Mouse (Mus musculus) 3134 (cell line): ENCODE data around the gene H2-T22.
"Not testable (repeated sequence)": the region's sequence is repeated elsewhere in the genome, so short reads cannot be mapped to it uniquely, and the experiment has no call there.

Source experiments
- DNase-seq: peaks from one replicate; pipeline ENCODE4 v3.0.0-alpha.2; 2011; ENCODE audit warnings: low spot score; ENCODE audit not compliant: insufficient read length; ENCODE audit errors: extremely low read depth

Gene H2-T22

DNA sequence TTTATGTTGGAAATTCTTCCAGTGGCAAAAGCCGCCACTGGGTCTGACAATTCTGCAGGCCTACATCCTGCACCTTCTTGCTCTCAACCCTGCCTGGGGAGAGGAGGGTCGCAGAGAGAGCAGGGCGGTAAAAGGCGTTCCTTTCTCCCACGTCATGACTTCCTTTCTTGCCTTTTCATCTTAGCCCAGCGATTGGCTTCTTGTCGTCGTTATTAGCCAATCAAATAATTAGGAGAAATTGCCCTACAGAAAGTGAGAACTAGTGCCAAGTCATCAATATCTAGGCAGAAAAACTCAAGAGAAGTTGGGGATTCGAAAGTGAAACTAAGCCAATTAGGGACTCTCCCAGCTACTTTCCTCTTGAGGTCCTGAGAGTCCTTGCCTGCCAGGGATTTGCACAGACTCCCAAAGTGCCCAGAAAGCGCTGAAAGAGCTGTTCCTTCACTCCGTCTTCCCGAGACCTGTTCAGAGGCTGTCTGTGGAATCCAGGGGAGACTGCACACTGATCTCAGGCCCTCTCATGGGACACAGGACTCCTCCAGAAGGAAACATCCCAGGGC lies at the start of gene H2-T22, which contains the start of gene Gm6034:
TSS of gene H2-T22 (minus strand) at position 138 of the 560 bp plus-strand sequence.
TSS of gene Gm6034 (plus strand) at position 352 of the 560 bp plus-strand sequence.
- DNase-seq = peak; percentile 83

DNA sequence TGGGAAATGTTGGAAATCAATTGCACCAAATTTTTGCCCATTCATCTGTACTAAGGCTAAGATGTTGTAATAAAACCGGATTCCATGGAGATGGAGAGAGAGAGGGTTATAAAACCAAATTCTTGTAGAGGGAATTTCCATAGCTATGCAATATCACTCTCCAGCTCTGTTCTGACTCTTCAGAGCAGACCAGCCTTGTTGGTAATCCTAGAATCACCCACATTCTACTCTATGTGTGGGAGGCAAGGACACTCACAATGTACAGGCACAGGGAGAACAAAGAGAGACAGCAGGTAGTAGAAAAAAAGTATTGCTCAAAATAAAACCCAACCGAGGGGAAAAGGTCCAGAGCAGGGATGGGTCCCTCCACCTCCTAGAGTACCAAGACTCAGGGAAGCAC lies 49.4 kb upstream of the H2-T22 start:
- DNase-seq = not testable (repeated sequence)

DNA sequence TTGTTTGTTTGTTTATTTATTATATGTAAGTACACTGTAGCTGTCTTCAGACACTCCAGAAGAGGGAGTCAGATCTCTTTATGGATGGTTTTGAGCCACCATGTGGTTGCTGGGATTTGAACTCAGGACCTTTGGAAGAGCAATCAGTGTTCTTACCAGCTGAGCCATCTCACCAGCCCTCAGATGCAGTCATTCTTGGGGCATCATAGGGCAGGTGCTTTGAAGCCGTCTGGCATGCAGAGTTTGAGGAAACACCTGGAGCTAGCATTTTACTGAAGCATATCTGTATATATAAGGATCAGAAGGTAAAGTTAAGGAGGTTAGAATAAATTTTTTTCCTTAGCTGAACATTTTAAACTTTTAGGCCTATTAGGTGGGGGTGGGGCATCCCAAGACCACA lies 43.4 kb upstream of the H2-T22 start:
- not testable (repeated sequence) for DNase-seq

DNA sequence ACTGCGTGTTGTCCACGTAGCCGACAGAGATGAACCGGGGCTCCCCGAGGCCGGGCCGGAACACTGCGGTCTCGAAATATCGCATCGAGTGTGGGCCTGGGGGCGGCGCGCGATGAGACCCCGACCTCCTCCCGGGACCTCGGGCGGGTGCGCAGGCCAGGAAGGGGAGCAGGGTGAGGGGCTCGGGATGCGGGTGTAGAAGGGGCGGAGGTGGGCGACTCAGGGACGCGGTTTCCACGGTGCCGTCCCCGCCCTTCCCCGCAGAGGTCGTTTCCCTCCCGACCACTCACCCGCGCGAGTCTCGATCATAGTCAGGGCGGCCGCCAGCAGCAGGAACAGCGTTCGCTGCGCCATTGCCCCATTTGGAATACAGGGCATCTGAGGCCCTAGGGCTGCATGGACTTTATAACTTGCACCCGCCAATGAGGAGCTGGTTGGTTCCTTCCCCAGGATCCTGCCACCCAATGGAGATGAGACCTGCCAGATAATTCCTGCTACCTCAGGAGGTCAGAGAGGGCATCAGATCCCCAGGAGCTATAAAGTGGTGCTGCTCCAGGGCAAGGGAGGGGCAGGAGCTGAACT lies 41.4 kb upstream of the H2-T22 start:
- no peak for DNase-seq

DNA sequence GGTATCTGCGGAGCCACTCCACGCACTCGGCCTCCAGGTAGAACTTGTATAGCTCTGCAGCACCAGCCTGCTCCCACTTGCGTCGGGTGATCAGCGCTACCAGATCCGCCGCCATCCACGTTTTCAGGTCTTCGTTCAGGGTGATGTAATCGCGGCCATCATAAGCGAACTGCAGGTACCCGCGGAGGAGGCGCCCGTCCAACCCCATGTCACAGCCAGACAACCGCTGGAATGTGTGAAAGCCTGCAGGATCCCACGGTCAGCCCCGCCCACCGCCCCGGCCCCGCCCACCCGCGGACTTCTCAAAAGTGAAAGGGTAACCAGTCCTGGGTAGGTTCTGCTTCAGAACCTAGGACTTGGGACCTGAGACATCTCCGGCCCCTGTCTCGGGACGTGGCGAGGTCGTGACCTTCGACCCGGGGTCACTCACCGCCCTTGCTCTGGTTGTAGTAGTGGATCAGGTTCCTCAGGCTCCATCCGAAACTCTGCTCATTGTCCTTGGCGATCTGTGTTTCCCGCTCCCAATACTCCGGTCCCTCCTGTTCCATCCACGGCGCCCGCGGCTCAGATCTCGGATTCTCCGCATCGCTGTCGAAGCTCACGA lies 40.8 kb upstream of the H2-T22 start:
- peak; percentile 14 for DNase-seq

DNA sequence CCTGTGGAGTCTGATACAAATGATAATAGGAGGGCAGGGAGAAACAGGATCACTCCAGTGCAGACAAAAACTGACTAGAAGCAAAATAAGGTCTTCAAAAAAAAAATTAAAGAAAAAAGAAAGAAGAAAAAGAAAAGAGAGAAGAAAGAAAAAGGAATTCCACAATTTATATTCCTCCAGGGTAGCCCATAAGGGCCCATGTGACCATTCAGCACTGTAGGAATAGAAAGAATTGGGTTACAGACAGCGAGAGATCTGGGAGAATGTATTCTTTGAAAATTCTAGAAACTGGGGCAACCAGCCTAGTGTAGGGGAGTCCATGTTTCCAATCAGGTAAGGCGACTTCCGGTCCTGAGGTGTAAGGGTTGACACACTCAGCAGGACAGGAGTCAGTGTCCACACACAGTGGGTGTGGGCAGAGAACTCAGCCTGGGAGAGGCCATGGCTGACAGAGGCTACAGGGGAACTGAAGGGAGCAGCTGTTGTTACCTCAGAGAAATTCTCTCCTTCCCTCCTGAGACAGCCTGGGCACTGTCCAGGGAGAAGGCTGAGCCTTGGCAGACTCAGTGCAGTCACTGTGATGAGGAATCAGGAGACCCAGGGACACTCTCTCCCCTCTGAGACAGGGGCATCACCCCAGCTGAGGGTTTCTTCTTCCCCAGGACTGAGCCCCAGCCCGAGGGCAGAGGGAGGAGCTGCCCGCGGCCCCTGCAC lies 40.1 kb upstream of the H2-T22 start:
- not testable (repeated sequence) for DNase-seq

DNA sequence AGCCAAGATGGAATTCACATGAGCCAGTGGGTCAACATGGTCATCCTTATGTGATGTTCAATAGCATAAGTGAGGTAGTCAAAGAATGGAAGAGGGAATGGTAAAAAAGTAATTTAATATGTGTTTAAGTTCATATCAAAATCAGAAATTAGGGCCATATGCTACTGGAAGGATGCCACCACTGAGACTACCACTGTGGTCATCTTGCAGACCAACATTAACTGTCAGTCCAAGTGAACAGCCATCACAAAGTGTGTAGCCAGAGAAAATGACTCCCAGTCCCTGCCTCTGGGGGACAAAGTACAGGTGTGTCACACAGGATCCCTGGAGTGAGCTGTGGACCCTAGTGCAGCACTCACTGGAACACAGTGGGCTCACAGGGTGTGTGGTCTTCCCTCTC lies 39.4 kb upstream of the H2-T22 start:
- not testable (repeated sequence) for DNase-seq

DNA sequence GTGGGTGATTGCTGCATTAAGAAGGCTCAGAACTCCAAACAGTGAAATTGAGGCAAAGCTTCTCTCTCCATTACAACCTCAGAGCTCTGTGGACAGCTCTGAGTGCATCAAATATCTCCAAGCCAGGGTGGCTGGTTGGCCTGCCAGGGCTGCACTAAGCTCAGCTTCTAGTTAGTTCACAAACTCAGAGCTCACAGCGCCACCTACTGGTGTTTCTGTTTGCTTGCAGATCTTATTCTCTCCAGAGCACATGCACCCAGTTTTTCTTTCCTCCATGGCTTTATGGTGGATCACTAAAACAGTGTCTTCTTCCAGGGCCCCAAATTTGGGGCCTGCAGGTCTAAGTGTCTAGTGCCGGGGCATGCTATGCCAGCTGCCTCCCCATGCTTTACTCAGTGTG lies 18.3 kb upstream of the H2-T22 start:
- DNase-seq = peak; percentile 41

DNA sequence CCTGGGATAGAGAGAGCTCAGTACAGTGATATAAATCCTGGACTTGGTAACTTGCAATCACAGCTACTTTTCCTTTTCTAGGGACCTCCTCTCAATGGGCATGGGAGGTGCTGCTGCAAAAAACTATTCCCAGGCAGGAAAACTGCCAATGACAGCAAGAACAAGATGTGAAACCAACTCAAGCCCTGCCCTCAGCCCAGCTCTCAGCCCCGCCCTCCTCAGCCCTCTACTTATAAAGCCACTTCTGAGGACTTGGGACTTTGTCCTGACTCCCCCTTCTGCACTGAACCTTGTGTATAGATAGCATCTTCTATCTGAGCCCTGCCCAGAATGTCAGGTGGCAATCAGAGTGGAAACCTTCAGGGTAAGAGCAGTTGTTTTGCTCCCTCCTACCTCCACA lies 15.8 kb upstream of the H2-T22 start, which contains the start of gene Gm11127:
TSS of gene Gm11127 (minus strand) at position 10 of the 400 bp plus-strand sequence.
- DNase-seq = not testable (repeated sequence)

DNA sequence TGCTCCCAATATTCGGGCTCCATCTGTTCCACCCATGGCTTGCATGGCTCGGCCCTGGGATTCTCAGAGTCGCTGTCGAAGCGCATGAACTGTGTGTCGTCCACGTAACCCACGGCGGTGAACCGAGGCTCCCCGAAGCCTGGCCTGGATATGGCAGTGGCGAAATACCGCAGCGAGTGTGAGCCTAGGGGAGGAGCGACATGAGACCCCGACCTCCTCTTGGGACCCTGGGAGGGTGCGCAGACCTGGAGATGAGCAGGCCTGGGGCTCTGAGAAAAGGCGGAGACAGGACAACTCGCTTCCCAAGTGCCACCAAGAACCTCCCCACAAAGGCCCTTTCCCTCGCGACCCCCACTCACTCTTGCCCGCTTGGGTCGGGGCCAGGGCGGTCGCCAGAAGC lies 15.4 kb upstream of the H2-T22 start:
- DNase-seq = not testable (repeated sequence)

DNA sequence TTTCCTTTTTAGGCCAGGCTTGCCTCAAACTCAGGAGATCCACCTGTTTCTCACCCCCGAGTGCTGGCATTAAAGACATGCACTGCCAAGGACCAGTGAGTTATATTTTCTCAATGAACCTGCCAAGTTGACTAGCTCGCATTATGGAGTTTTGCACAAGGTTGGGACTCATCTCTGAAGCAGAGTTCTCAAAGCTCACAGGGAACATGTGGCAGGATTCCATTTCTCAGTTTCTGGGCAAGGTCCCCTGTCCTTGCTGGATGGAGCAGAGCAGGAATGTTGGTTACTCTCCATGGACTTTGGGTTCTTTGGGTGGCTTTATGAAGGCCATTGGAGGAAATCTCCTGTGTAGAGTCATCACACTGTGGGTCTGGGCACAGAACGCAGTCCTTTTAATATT lies 739 bp upstream of the H2-T22 start:
- no peak for DNase-seq

DNA sequence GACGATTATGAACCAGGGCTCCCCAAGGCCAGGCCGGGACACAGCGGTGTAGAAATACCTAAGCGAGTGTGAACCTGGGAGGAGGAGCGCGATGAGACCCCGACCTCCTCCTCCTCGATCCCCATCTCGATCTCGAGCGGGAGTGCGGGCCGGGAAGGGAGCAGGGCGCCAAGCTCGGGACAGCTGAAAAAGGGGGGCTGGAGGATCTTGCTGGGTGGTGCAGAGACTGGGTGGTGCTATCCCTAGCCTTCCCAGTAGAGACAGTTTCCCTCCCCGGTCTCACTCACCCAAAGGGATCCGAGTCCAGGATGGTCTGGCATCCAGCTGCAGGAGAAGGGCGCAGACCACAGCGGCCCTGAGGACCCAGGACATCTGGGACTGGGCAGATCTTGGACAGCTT lies 492 bp downstream of the H2-T22 start:
- not testable (repeated sequence) for DNase-seq

DNA sequence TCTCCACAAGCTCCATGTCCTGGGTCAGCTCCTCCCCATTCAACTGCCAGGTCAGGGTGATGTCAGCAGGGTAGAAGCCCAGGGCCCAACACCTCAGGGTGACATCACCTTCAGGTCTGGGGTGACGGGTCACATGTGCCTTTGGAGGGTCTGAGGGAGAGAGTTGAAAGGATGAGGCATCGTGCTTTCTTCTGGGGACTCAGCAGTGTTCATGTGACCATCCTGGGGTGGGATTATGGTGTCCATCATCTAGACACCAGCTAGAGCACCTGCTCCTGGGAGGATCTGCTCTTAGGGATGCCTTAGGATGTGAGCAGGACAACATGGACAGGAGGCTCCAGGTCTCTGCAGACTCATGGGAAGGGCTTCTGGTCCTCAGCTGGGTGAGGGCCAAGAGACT lies 1.9 kb downstream of the H2-T22 start:
- DNase-seq = not testable (repeated sequence)

DNA sequence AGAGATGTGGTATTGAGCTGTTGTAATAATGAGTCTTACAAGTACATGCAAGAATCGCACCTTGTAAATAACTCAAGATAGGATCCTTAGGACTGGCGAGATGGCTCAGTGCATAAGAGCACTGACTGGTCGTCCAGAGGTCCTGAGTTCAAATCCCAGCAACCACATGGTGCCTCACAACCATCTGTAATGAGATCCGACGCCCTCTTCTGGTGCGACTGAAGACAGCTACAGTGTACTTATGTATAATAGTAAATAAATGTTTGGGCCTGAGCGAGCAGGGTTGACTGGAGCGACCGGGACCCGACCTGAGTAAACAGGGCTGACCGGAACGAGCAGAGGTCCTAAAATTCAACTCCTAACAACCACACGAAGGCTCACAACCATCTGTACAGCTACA lies 6.4 kb downstream of the H2-T22 start:
- DNase-seq = not testable (repeated sequence)

DNA sequence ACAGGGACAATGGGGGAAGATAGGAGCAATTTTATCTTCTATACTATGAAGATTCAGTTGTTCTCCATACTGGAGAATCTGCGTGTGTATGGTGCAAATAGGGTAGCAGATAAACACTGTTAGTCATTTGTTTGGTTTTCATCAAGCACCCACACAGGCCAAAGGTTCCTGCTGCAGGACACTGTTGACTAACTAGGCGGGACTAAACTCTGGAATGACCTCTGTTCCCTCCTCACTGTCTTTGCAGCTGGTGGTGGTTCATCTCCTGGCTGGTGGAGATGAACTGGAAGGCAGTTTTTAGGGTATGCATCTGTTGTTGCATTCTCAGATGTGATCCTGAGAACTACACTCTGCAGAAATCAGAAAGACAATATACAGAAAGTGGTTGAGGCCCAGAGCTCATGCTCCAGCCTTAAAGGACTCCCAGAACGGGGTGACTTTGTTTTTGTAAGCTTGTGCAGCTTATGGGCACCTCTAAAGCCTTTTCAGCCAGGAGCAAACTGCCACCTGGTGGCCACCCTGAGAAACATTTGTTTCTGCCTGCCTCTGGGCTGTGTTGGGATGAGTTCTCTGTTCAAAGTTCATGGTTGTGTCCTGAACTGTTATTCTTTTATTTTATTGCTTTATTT lies 7.4 kb downstream of the H2-T22 start:
- not testable (repeated sequence) for DNase-seq

DNA sequence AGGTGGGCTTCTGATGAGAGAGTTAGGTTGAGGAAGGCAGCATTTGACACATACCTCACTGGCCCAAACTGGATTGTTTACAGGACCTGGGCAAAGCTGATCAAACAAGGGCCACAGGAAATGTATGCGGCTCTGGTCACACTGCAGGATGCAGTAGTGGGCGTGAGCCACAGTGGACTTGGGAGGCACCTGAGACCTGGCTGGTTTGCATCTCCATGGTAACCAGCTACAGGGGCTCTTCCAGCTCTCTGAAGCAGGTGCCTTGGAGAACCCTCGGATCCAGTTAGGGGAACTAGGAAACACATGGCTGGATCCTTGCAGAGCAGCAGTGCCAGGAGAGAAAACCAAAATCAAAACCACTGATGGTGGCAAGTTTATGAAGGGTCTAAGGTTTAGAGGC lies 8.0 kb downstream of the H2-T22 start:
- DNase-seq = not testable (repeated sequence)

DNA sequence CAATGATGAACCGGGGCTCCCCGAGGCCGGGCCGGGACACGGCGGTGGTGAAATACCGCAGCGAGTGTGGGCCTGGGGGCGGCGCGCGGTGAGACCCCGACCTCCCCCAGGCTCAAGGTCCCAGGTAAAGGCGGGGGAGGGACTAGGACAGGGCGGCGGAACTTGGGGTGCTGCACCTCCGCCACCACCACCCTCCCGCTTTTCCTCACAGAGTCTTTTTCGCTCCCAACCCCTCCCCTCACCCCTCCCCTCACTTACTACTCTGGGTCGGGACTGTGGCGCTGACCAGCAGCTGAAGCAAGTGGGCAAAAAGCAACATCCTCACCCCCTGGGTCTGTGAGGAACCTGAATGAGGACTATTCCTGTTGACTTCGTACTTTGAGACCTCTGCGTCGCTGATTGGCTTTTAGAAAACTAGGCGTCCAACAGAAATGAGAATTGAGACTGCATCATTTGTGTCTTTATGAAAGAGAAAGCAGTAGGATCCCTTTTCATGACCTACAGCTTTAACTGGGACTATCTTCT lies 10.1 kb downstream of the H2-T22 start, which contains the start of gene H2-T23:
TSS of gene H2-T23 (minus strand) at position 505 of the 525 bp plus-strand sequence.
- peak; percentile 57 for DNase-seq

DNA sequence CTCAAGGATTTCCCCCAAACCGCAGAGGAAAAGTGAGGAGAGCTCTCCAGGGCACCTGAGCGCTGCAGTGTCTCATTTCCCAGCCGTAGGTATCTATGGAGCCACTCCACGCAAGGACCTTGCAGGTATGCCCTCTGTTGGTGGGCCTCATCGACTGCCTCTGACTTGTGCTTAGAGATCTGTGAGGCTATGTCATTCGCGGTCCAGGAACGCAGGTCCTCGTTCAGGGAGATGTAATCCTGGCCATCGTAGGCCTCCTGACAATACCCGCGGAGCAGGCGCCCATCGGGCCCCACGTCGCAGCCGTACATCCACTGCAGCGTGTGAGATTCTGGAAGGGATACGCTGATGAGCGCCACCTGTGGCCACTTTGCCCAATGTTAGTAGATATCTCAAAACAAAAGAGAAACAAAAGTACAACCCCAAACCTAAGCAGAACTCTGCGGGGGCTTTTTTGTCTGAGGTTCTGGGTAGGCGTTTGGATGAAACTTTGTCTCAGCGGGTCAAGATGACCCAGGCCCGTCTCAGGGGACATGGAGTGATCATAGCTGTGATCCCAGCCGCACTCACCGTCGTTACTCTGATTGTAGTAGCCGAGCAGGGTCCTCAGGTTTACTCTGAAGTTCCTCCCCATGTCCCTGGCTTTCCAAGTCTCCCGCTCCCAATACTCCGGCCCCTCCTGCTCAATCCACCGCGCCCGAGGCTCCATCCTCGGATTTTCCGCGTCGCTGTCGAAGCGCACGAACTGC lies 10.8 kb downstream of the H2-T22 start:
- peak; percentile 62 for DNase-seq

DNA sequence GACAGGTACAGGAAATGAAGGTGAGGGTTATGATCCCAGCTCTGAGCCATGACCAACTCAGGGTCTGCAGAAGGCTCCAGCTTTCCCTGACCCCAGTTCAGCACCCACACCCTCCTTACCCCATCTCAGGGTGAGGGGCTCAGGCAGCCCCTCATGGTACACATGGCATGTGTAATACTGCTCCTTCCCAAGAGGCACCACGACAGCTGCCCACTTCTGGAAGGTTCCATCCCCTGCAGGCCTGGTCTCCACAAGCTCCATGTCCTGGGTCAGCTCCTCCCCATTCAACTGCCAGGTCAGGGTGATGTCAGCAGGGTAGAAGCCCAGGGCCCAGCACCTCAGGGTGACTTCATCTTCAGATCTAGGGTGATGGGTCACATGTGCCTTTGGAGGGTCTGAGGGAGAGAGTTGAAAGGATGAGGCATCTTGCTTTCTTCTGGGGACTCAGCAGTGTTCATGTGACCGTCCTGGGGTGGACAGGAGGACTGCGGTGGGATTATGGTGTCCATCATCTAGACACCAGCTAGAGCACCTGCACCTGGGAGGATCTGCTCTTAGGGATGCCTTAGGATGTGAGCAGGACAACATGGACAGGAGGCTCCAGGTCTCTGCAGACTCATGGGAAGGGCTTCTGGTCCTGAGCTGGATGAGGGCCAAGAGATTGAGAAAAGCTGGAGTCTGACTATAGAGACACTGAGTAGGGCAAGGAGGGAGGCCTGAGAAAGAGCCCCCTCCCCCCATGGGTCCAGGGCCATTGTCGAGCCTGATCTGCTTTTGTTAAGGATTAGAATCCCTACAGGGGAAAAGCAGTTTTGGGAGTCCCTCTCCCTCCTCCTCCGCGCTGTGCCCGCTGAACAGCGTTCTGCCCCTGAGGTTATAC lies 11.6 kb downstream of the H2-T22 start:
- not testable (repeated sequence) for DNase-seq
